Mouse (Mus musculus) liver, adult (tissue): ENCODE measurements around the gene Vmn1r84.

ENCODE experiments used
- GATA4 ChIP-seq: IDR thresholded peaks from 2 replicates; pipeline ENCODE4 v1.6.1; 2014; ENCODE audit warnings: mild to moderate bottlenecking, low read length; ENCODE audit not compliant: insufficient replicate concordance

Vmn1r84 gene

DNA sequence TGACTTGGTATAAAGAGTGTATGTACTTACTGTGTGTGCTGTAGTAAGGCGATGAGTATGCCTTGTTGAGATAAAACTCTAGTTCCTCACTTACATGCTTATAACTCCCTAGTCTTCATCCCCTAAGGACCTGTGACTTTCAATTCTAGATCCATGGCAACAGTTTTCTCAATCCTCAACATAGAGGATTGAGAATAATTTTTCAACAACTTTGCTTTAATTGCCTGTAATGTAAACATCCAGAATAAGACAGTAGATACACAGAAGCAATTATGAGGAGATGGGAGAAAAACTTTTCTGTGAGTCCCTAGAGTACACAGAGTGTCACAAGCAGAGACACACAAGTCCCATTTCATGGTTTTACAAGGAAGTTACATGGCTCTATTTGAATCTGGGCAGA is at the start of gene Vmn1r84:
Gene Vmn1r84 (minus strand): TSS at position 101 of the 400 bp plus-strand sequence.
- TF ChIP-seq GATA4 = no peak

DNA sequence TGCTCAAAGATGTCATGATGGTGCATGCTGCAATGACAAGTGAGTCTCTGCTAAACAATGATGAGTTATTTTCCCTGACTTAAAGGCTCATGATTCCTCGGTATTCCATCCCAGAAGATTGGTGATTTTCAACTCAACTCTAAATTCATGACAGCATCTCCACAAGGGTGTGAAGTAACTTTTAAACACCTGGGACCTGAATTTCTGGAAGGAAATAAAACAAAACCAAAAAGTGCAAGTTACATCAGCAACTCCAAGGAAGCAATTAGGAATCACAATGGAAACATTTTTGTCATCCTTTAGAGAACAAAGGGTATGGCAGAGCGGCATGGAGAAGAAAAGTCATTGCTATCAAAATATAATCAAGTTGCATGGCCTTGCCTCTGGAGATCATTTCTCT is 39.7 kb downstream of the Vmn1r84 start, which contains the start of gene Vmn1r83:
Gene Vmn1r83 (minus strand): TSS at position 101 of the 400 bp plus-strand sequence.
- TF ChIP-seq GATA4 = no peak
